9 mouse cellular contexts compared by ENCODE assay signal in genomic region chr5:27049341-27050091, GRCm38 (mm10).
DNase-seq lines count a peak whose midpoint lies in the region; ATAC-seq and TF ChIP-seq lines count a peak whose summit lies in the region.
"Had no signal": no experiment of that assay in that cellular context is flagged by ENCODE, and none has a peak within 500 bp of the region (broad histone marks: within the 10 kb centered on the region; RNA-seq: fewer than 3 reads in every experiment).

No protein-coding gene starts in this region.

- H3K4me3 ChIP-seq in lung, postnatal 0 days (ENCODE audit: low read depth, low read length) = no peak overlapping the region
- peak overlapping the region; percentile 28 for H3K4me3 ChIP-seq in embryonic facial prominence, embryonic 14.5 days (ENCODE audit: low read depth, low read length)
- H3K4me3 ChIP-seq in intestine, postnatal 0 days (ENCODE audit: low read depth, low read length) = no peak overlapping the region
- peak overlapping the region; percentile 42 for H3K4me3 ChIP-seq in neural tube, embryonic 11.5 days (ENCODE audit: low read depth, low read length)

- H3K27ac ChIP-seq in lung, postnatal 0 days (ENCODE audit: low read length) = no peak overlapping the region
- no peak overlapping the region for H3K27ac ChIP-seq in embryonic facial prominence, embryonic 14.5 days (replicated peaks; ENCODE audit: low read depth, low read length)
- H3K27ac ChIP-seq in intestine, postnatal 0 days (ENCODE audit: low read depth, low read length) = no peak overlapping the region
- no peak overlapping the region for H3K27ac ChIP-seq in neural tube, embryonic 11.5 days (ENCODE audit: low read depth, low read length)
- H3K27ac ChIP-seq: macrophage had no signal

- no peak for DNase-seq in lung, postnatal 0 days (ENCODE audit: low spot score)
- no peak for DNase-seq in lung, postnatal 25 days (ENCODE audit: low spot score)
- no peak for DNase-seq in embryonic facial prominence, embryonic 14.5 days (ENCODE audit: low spot score)
- DNase-seq in neural tube, embryonic 11.5 days (ENCODE audit: low spot score) = peak; percentile 46

- H3K9me3 ChIP-seq in lung, postnatal 0 days (ENCODE audit: low read length) = no peaks in the 10 kb centered on the region
- no peaks in the 10 kb centered on the region for H3K9me3 ChIP-seq in embryonic facial prominence, embryonic 14.5 days (ENCODE audit: control insufficient read depth, low read length)
- no peaks in the 10 kb centered on the region for H3K9me3 ChIP-seq in intestine, postnatal 0 days (ENCODE audit: control insufficient read depth)
- no peaks in the 10 kb centered on the region for H3K9me3 ChIP-seq in neural tube, embryonic 11.5 days (ENCODE audit: control insufficient read depth, low read length)

- no peaks in the 10 kb centered on the region for H3K36me3 ChIP-seq in lung, postnatal 0 days (ENCODE audit: insufficient read depth, low read length)
- no peaks in the 10 kb centered on the region for H3K36me3 ChIP-seq in embryonic facial prominence, embryonic 14.5 days (ENCODE audit: control insufficient read depth, insufficient read depth, low read length)
- no peaks in the 10 kb centered on the region for H3K36me3 ChIP-seq in intestine, postnatal 0 days (ENCODE audit: control insufficient read depth, insufficient read depth)
- H3K36me3 ChIP-seq in neural tube, embryonic 11.5 days (ENCODE audit: control insufficient read depth, insufficient read depth, low read length) = no peaks in the 10 kb centered on the region

- no peak for TF ChIP-seq CTCF in lung, postnatal 0 days (IDR thresholded peaks at IDR 0.05)
- no peak for TF ChIP-seq CTCF in intestine, postnatal 0 days (IDR thresholded peaks at IDR 0.05; ENCODE audit: low read depth)

- ATAC-seq in lung, postnatal 0 days = no peak
- 0 out of 2 replicates have a peak, but pooled peaks have one; percentile 18 for ATAC-seq in embryonic facial prominence, embryonic 14.5 days (ENCODE audit: low read depth)
- ATAC-seq in intestine, postnatal 0 days = no peak
- ATAC-seq in neural tube, embryonic 11.5 days (ENCODE audit: insufficient read depth, low FRiP score, low TSS enrichment) = peak; percentile 52
- no peak for ATAC-seq in CD4-positive, CD25-positive, alpha-beta regulatory T cell, adult 4 months
- no peak for ATAC-seq in monocyte, adult 5-6 weeks (replicated peaks; ENCODE audit: insufficient number of reproducible peaks, low FRiP score, low TSS enrichment, poor library complexity, severe bottlenecking)
- ATAC-seq in megakaryocyte-erythroid progenitor cell, adult 5-6 weeks (replicated peaks; ENCODE audit: low FRiP score, low TSS enrichment, poor library complexity, severe bottlenecking) = no peak

- peak overlapping the region; percentile 28; the same call in 1 of the 2 replicates for H3K4me2 ChIP-seq in lung, postnatal 0 days (replicated peaks; ENCODE audit: low read depth, low read length)
- H3K4me2 ChIP-seq in embryonic facial prominence, embryonic 14.5 days (ENCODE audit: low read depth, low read length) = peak overlapping the region; percentile 49
- peak overlapping the region; percentile 17; the same call in 1 of the 2 replicates for H3K4me2 ChIP-seq in intestine, postnatal 0 days (replicated peaks; ENCODE audit: low read depth)
- H3K4me2 ChIP-seq in neural tube, embryonic 11.5 days (ENCODE audit: low read depth) = peak overlapping the region; percentile 93

- TF ChIP-seq EP300 in lung, postnatal 0 days (IDR thresholded peaks at IDR 0.05) = no peak

- H3K27me3 ChIP-seq in lung, postnatal 0 days (replicated peaks; ENCODE audit: insufficient read depth, low read length) = no peaks in the 10 kb centered on the region; the same call in 1 of the 2 replicates
- H3K27me3 ChIP-seq in embryonic facial prominence, embryonic 14.5 days (replicated peaks; ENCODE audit: control insufficient read depth, insufficient read depth, low read length) = peaks cover 42% of the 10 kb centered on the region
- peaks cover 10% of the 10 kb centered on the region; the same call in 1 of the 2 replicates for H3K27me3 ChIP-seq in intestine, postnatal 0 days (replicated peaks; ENCODE audit: control insufficient read depth, insufficient read depth, low read length)
- peaks cover 5% of the 10 kb centered on the region for H3K27me3 ChIP-seq in neural tube, embryonic 11.5 days (ENCODE audit: control insufficient read depth, insufficient read depth, low read length)

- no peak overlapping the region for H3K9ac ChIP-seq in lung, postnatal 0 days (replicated peaks; ENCODE audit: low read depth)
- H3K9ac ChIP-seq in embryonic facial prominence, embryonic 14.5 days (ENCODE audit: low read depth, low read length) = no peak overlapping the region
- no peak overlapping the region for H3K9ac ChIP-seq in intestine, postnatal 0 days (ENCODE audit: low read depth, low read length)
- H3K9ac ChIP-seq in neural tube, embryonic 11.5 days (ENCODE audit: low read length) = peak overlapping the region; percentile 62

- WGBS in lung, postnatal 0 days = 2% methylated on average over 40 of the region's 55 CpGs
- 2% methylated on average over 47 of the region's 55 CpGs for WGBS in embryonic facial prominence, embryonic 14.5 days
- 4% methylated on average over 55 of the region's 55 CpGs for WGBS in intestine, postnatal 0 days
- WGBS in neural tube, embryonic 11.5 days = under 1% methylated on average over 50 of the region's 55 CpGs

- no peaks in the 10 kb centered on the region for H3K4me1 ChIP-seq in lung, postnatal 0 days (ENCODE audit: insufficient read depth, low read depth, low read length)
- H3K4me1 ChIP-seq in embryonic facial prominence, embryonic 14.5 days (ENCODE audit: control insufficient read depth, insufficient read depth, low read length) = no peaks in the 10 kb centered on the region
- H3K4me1 ChIP-seq in intestine, postnatal 0 days (replicated peaks; ENCODE audit: control insufficient read depth, insufficient read depth, low read length) = no peaks in the 10 kb centered on the region
- H3K4me1 ChIP-seq in neural tube, embryonic 11.5 days (ENCODE audit: control insufficient read depth, insufficient read depth, low read length) = no peaks in the 10 kb centered on the region

Comparison
In these comparisons a context has a peak if more than half of its experiments do, and no peak if none do; other contexts are left out.
1. ATAC-seq: peak in embryonic facial prominence, embryonic 14.5 days (single experiment) and neural tube, embryonic 11.5 days (single experiment); none in lung, postnatal 0 days (single experiment), intestine, postnatal 0 days (single experiment), CD4-positive, CD25-positive, alpha-beta regulatory T cell, adult 4 months (single experiment), monocyte, adult 5-6 weeks (single experiment) and megakaryocyte-erythroid progenitor cell, adult 5-6 weeks (single experiment).
2. H3K4me2 ChIP-seq: peak in every context shown above with its lines; median percentile 93 in neural tube, embryonic 11.5 days; 49 in embryonic facial prominence, embryonic 14.5 days; 28 in lung, postnatal 0 days; 17 in intestine, postnatal 0 days.
3. H3K4me3 ChIP-seq: peak in embryonic facial prominence, embryonic 14.5 days (single experiment) and neural tube, embryonic 11.5 days (single experiment); none in lung, postnatal 0 days (single experiment) and intestine, postnatal 0 days (single experiment).